Mouse (Mus musculus) kidney, postnatal 14 days (tissue): ENCODE measurements around the gene Pip4k2a.

Experiments used
- DNase-seq: peaks from one replicate; pipeline ENCODE4 v3.0.0; 2022; ENCODE audit warnings: mixed read lengths

Pip4k2a gene

DNA sequence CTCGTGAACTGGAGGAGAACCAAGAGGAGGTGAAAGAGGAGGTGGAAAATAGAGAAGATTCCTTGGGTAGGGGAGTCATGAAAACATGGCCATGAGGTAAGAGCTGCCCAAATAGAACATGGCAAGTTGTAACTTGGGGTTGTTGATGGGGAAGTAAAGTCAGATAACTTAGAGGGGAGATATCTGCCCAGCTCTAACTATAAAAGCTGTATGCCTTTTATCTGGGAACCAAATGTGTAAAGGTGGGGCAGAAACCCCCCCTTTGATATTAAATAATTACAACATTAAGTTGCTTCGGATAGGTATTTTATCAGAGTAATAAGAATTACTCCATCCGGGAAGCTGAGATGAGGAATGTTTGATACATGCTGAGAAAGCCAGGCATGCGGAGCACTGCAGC, 18.9 kb downstream of the Pip4k2a start:
- DNase-seq: no peak

GRCm38 (mm10) chr2:18977201-18977805, 20.6 kb downstream of the Pip4k2a start:
- DNase-seq: no peak

GRCm38 (mm10) chr2:18976175-18976574, 21.8 kb downstream of the Pip4k2a start:
- DNase-seq: no peak

- no peak for DNase-seq
Measured at GRCm38 (mm10) chr2:18974882-18975645, 22.9 kb downstream of the Pip4k2a start.

DNA sequence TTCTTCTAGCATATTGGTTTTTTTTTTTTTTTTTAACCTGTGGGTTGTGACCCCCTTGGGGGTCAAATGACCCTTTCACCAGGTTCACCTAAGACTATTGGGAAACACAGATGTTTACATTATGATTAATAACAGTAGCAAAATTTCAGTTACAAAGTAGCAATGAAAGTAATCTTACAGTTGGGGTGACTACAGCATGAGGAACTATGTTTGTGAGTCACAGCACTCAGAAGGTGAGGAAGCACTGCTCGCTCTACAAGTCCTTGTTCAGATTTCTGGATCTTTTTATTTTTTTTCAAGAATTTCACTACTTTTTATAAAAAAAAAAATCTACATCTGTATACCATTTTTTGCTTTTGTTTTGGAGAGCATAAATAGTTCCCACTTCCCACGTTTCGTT, 26.4 kb downstream of the Pip4k2a start:
- no peak for DNase-seq

GRCm38 (mm10) chr2:18970461-18970860, 27.5 kb downstream of the Pip4k2a start:
- DNase-seq: no peak

DNA sequence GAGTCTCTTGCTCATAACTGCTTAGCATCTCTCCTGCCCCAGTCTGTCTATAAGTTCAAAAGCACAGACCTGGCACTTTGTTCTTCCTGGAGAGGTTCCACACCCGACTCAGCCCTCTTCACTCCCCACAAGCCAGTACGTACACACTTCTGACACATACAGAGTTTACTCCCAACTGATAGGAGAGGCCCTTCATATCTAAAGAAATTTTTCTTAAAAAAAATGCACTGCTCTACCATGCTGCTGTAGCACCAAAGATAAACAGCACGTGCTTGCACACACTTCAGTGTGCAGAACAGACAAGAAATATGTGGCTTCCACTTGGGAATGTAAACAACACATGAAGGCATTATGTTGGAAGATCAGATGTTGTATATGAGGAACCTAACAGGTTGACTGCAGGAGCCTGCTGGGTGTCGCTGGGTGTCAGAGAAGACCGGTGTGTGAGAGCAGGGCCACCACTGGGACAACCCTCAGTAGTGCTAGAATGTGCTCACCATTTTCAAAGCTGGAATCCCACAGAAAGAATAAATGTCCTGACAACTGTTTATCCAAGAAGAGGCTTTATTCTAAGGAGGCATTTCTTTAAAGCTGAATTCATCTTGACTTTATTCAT, 28.8 kb downstream of the Pip4k2a start:
- DNase-seq: no peak

- no peak for DNase-seq
Measured at GRCm38 (mm10) chr2:18967451-18968063, 30.4 kb downstream of the Pip4k2a start.

- DNase-seq: no peak
Measured at GRCm38 (mm10) chr2:18966566-18966965, 31.4 kb downstream of the Pip4k2a start.

DNA sequence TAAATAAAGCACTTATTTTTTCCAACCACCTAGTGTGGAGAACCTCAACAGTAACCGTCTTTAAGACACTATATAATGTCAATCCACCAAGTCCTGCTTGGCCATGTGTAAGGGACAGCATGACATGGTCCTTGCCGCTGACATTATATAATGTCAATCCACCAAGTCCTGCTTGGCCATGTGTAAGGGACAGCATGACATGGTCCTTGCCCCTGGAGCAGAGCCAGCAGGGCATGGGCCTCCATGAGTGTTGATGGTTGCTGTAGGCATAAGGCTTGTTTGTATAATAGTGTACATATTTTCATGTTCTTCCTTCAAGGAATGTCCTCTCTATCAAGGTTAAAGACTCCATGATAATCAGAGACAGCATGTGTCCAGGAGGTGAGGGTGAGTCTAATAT, 32.0 kb downstream of the Pip4k2a start:
- no peak for DNase-seq

DNA sequence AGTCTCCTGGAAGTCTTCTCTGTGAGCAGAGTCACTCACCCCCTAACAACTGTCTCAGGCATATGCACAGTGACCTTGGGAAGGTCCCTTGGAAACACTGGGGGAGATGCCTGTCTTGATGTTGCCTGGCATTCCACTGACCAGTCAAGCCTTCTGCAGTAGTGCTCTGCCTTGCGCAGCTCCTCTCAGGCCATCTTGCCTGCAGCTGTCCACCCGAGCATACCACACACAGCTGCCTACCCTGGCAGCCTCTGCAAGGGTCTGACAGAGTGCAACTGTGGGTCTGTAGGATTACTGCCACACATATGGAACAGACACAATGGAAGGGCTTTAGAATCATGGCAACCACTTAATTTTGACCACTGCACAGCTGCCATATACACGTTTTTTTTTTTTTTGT, 32.8 kb downstream of the Pip4k2a start:
- no peak for DNase-seq

- DNase-seq: no peak
Measured at GRCm38 (mm10) chr2:18963286-18964040, 34.5 kb downstream of the Pip4k2a start.

- no peak for DNase-seq
Measured at GRCm38 (mm10) chr2:18962502-18962901, 35.4 kb downstream of the Pip4k2a start.

DNA sequence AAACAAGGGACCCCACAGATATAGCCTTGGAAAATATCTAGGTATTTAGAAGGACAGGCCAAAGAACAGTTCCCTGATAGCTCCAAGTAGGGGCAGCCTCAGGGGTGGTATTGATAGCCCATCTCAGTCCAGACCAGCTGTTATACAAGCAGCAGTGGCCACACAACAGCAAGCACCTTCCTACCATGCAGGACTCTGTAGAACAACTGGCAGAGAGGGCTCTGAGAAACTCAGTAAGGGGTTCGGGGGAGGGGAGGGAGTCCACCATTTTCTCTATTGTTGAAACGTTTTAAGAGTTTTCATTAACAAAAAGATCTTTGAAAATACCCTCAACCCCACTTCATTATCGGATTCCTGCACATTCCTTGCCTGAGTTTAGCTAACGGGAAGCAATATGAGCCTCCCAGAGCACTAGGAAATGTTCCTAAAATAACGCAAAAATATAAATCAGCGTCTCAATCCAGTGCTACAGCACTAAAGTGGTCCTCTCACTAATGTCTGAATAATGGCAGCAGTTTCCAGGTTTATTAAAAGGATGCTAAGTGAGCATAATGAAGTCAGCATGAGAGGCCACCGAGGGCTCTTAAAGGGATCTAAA, 37.5 kb downstream of the Pip4k2a start:
- no peak for DNase-seq

- DNase-seq: no peak
Measured at GRCm38 (mm10) chr2:18959558-18959957, 38.4 kb downstream of the Pip4k2a start.

DNA sequence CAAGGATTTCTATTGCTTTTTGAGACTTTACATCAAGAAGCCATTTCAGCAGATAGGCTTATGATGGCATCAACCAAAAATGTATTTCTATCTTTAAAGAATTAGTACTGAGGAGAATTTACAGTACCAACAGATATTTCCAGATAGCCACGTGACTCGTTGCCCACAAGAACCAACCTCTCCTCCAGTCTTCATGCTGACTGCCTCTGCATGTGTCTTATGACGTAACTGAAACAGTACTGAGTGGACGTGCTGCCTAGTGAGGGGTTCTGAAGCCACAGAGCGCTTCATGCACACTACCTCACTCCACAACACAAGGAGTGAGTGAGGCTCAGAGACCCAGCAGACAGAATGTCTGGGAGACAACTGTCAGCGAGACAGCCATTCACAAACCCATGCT, 38.9 kb downstream of the Pip4k2a start:
- DNase-seq: no peak

- no peak for DNase-seq
Measured at GRCm38 (mm10) chr2:18958501-18958900, 39.4 kb downstream of the Pip4k2a start.

GRCm38 (mm10) chr2:18958044-18958443, 39.9 kb downstream of the Pip4k2a start:
- no peak for DNase-seq

DNA sequence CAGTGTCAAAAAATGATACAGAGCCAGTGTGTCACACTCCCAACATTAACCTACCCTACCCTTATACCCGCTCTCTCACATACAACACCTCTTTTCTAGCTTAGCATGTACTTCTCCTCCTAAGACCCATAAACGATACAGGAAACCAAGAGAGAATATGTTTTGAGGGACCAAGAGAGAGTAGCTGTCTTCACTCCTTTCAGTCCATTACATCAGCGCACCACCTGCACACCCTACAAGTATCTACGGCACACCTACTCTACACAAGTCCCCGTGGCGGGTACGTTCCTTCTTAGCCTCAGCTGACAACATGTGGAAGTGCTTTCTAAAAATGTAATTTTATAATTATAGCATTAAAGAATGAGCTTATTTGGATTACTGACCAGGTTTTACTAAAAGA, 40.5 kb downstream of the Pip4k2a start:
- no peak for DNase-seq

DNA sequence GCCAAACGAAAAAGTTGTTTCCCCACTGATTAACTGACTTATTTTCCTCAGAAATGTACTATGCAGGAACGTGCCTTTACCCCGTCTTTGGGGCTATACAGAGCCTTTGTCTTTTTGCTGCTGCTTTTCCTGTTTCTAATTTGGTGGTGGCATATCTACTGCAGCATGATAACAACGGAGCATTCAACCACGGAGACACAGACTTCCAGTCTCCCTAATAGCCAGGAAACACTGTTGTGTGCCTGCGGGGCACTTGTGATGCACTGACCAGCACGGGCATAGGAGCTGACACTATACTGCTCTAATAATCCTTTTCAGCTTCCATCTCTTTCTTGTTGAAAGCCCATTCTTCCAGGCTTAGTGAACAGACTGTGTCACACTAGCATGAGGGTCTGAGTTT, 41.0 kb downstream of the Pip4k2a start:
- DNase-seq: no peak

DNA sequence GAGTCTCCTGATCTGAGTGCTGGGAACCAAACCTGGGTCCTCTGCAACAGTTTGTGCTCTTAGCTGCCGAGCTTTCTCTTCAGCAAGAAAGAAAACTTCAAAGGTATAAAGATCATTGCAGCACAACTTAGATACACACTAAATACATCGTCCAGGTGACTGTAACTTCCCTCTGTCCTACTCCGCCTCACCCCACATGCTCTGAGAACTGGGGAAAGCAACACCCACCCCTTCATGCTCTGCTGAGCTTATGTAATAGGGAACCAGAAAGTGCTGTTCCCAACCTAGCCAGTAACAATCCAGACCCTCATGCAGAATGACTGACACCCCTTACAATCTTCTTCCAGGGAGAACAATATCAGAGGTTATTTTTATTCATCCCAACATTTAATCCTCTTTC, 41.5 kb downstream of the Pip4k2a start:
- no peak for DNase-seq

- no peak for DNase-seq
Measured at GRCm38 (mm10) chr2:18955671-18956070, 42.3 kb downstream of the Pip4k2a start.

- DNase-seq: no peak
Measured at GRCm38 (mm10) chr2:18955022-18955421, 42.9 kb downstream of the Pip4k2a start.
